Mouse (Mus musculus) ovary, postnatal 14 days (tissue): ENCODE measurements at regions not wholly inside any gene's neighbourhood (a gene's known extent, or its start where the extent isn't known, plus 50 kb on each side); places are given as distances from the start of the nearest gene placed in this dataset.
"Not testable (repeated sequence)": the region's sequence is repeated elsewhere in the genome, so short reads cannot be mapped to it uniquely, and the experiment has no call there.

Experiments
- DNase-seq: peaks from one replicate; pipeline ENCODE4 v3.0.0; 2022; ENCODE audit warnings: low spot score

DNA sequence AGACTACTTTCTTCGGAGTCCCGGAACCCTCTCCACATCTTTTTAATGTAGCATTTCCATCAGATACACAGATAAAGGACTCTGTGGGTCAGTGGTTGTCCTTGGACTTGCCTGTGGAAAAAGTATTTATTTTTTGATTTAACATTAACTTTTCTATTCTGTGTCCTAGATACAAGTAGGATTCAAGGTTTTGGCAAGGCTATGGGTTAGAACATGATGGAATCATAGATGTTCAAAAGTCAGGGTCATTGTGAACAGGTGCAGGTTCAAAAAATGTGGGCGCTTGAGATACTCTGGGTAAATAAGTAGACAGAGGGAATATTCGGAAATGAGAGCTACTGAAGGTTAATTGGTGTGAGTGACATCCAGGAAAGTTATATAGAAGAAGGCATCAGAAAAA, 347.7 kb downstream of the Cypt12 start:
- DNase-seq, result no peak

- no peak for DNase-seq
These were observed 350.5 kb downstream of the Cypt12 start for GRCm38 (mm10) chr3:18298699-18299098.

GRCm38 (mm10) chr3:18299502-18299901, 351.3 kb downstream of the Cypt12 start:
- no peak for DNase-seq

- DNase-seq, result no peak
These were observed 371.2 kb downstream of the Cypt12 start for GRCm38 (mm10) chr3:18319433-18319832.

- DNase-seq, result no peak
These were observed 385.0 kb downstream of the Cypt12 start for GRCm38 (mm10) chr3:18333182-18333581.

GRCm38 (mm10) chr3:18339189-18339588, 391.0 kb downstream of the Cypt12 start:
- no peak for DNase-seq

GRCm38 (mm10) chr3:18341757-18342156, 393.5 kb downstream of the Cypt12 start:
- no peak for DNase-seq

- no peak for DNase-seq
These were observed 430.1 kb downstream of the Cypt12 start for GRCm38 (mm10) chr3:18378014-18379005.

DNA sequence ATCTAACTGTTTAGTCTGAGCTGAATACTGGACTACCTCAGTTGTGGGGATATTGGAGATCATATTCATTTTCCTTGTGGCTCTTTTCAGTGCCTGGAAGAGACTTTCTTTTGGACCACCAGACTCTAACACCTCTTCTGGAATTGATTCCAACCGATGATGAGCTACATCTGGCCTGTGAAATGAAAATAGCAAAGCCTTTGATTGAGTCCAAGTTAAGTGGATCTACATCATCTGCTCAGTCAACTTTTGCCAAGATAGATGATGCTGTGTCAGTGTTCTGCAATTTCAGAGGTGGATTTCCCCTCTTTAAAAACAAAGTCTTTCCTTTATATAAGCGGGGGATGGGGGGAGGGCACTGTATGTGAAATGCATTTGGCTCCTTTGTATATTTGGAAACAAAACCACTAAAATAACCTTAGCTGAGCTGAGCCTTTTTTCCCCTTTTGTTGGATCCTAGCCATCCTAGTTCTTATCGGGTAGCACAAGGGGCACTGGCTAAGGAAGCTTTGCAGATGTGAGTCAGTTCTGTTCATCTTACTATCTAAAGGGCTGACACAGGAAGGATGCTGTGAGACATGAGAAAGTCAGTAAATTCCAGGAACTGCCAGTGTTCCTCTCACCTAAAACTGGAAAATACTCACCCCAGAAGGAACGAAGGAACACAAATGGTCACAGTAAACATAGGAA, 473.8 kb downstream of the Cypt12 start:
- no peak for DNase-seq

DNA sequence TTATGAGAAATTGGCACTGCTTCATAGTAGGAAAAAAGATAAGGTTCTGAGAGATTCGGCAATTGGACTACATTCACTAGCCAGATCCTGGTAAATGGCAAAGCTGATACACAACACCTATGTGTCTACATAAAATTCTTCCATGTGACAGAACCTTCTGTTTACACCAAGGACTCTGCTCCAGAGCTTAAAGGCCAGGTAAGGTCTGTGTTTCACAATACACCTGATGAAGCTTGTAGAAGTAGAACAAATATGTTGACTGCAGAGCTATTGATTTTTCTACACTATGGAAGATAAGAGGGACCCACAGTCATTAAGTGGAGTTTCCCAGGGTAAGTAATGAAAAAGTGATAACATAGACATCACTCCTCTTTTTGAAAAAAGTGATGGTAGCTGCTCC, 480.7 kb downstream of the Cypt12 start:
- DNase-seq, result no peak

DNA sequence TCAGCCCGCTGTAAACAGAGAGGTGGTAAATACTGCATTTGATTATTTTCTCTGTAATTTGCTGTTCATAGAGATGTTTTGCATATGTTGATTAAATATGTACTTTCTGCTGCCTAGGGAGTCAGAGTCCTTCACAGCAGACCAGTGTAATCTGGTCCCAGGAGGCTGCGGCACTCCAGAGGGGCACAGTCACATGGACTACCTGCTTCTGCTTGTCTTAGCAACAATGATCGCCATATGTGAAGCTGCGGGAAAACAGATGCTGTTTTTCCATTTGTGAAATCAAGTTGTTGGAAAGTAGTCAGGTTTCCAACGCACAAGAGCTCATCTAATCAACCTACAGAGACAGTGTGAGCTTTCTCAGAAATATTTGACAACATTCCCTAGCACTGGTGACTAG, 490.6 kb downstream of the Cypt12 start:
- no peak for DNase-seq

DNA sequence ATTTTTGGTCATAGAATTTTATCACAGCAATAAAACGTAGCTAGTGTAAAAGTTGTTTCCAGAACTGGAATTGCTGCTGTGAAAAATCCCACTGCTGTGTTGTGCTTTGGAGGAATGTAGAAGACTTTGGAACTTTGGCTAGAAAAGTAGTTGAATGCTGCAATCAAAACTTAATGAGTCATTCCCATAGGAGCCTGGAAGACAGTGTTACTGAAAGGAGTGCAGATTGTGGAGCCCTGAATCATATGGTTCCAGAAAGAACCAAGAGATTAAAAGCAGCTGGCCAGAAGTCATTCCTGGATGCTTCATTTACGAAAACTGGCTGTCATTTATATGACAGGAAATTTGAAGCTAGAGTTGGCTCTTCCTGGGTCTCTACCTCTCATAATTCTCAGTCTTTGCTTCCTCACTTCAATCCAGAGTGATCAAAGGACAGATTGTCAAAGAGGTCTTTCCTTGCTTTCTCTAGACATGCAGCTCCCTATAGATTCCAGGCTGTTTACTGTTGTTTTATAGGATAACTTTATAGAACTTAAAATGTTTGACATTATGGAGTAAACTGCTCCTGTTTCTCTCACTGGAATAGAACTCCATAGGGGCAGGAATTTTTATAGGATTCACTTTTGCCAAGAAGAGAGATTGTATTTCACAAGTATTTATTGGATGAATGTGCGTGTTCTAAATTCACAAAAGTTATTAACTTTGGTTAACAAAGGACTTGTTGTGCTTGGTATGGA, 504.2 kb downstream of the Cypt12 start:
- DNase-seq, result no peak

DNA sequence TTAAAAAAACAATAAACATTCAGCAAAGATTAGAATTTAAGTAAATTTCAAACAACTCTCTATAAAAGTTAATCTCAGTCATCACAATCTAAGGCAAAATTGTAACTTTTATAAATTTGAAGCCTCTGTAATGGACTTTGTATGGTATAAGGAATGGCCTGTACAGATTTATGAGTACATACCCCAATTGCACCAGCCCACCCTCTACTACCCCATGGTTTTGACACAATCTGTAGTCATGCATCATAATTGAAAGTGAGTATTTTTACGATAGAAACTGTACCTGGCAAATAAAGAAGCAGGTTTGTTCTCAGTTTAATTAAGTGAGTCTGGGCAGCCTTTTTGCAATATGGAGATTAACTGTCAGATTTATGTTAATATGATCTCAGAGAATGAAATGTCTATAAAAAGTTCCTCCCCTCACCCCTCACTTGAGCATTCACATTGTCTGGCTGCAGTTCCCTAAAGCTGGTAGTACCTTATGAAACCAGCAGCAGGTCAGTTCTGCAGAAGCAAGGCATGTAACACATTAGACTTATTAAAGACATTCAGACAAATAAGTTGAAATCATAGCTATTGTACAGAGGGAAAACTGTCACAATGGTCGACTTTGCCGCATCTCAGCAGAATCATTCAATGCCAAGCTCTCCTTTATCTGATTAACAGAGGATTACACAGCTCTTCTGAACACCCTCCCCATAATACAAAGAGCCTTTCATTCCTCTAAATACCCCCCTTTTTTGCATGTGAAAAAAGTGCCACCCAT, 505.2 kb downstream of the Cypt12 start:
- no peak for DNase-seq

GRCm38 (mm10) chr3:18453986-18454291, 505.7 kb downstream of the Cypt12 start:
- DNase-seq, result no peak

GRCm38 (mm10) chr3:18454558-18455191, 506.5 kb downstream of the Cypt12 start:
- DNase-seq, result not testable (repeated sequence)

GRCm38 (mm10) chr3:18456033-18456690, 508.0 kb downstream of the Cypt12 start:
- DNase-seq, result no peak

GRCm38 (mm10) chr3:18460267-18460666, 512.1 kb downstream of the Cypt12 start:
- no peak for DNase-seq

DNA sequence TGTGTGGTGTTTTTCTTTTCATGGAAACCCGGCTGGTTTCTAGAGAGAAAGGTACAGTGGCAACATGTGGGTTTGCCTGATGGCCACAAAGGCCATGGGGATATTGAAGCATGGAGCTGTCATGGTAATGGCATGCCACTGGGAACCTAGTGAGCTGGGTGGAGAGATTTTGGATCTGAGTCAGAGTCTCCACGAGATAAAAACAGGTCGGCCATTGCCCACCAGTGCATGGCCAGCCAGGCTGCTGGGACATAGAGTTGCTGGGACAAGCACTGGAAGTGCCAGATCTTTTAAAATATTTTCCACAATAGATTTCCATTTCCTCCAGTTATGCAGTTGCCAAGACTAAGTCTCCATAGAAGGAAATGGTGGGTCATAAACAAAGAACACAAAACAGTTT, 523.6 kb downstream of the Cypt12 start:
- no peak for DNase-seq

DNA sequence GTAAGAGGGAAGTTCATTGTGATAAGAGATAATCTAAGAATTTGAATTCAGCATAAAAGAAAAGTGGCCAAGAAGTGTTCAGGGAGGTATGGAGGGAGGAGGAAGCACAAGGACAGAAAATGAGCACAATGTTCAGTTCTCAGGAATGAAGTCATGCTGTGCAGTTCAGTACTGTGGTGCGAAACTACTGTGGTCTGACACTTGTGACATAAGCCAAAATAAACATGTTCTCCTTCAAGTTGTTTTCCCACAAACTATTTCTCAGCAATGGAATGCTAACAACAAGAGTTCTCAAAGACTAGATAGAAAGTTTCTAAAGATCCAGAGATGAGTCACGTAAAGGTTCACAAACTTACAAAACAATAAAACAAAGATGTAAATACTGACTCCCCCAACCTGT, 531.3 kb downstream of the Cypt12 start:
- DNase-seq, result no peak

- no peak for DNase-seq
These were observed 533.8 kb downstream of the Cypt12 start for GRCm38 (mm10) chr3:18482006-18482405.

GRCm38 (mm10) chr3:18488886-18489285, 540.7 kb downstream of the Cypt12 start:
- no peak for DNase-seq
